Mouse (Mus musculus): ENCODE data around the gene Bcl10.

DNA sequence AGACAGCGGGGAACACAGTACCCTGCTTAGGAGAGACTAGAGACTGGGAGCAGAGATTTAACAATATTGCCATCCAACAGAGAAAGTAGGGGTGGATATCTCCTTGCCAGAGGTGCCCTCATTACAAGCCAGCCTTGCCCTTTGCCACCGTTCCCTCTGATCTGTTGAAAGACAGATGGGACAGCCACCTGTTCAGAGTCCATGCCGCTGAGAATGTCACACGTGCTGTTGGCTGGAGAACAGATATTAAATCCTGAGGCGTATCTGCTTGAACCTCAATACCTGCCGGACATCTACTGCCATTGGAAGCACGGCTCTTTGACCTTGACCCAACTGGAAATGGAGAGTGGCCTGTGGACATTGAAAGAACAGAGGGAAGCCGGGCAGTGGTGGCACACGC, 16.0 kb upstream of the Bcl10 start:
- TF ChIP-seq POLR2A (IDR thresholded peaks at IDR 0.05; ENCODE audit: borderline replicate concordance, control insufficient read depth, low read depth, low read length) (no peak), CTCF (IDR thresholded peaks at IDR 0.05; ENCODE audit: control insufficient read depth, insufficient read depth, low read length) (no peak)
